Mouse (Mus musculus) monocyte, adult 2 months (primary cell): ENCODE data around the gene Hspb8.
"Not testable (repeated sequence)": the region's sequence is repeated elsewhere in the genome, so short reads cannot be mapped to it uniquely, and the experiment has no call there.

ENCODE experiments used
- DNase-seq, 2 experiments: peaks; one replicate each; pipeline ENCODE4 v3.0.0; 2022; ENCODE audit warnings: low spot score in 2 of 2, low read depth in 1 of 2

The Hspb8 gene

DNA sequence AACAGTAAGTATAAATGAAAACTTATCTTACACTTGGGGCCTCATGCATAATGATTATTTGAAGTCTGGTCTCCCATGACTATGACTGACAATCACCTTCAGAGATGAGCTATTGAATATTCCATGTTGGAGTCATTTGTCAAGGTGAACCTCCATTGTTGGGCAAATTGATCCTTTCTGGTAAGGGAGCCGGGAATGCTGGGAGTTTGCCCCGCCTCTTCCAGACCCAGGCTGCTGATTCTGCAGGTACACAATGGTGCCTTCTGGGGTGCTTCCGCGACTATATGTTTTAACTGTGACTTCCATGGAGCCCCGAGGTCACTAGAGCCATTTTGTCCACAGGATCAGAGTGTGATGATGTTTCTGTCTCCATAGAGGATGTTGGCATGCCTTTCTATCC is 26.6 kb downstream of the Hspb8 start:
- DNase-seq, result no peak

DNA sequence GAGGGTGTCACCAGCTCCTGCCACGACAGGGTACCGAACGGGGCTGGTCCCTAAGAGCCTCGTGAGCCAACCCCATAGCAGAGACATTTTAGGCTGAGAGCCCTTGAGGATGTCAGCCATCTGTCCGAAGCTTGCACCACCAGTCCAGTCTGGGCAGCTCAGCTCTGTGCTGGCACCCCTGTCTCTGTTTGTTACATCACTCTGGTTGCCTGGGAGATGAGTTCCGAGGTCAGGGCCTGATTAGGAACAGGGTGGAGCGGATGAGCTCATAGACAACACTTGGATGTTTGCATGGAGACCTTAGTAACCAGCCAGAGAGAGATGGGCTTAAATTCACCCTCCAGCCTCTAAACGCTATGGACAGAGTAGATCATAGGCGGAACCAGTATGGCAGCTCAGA is 30.1 kb downstream of the Hspb8 start:
- DNase-seq, result no peak

- DNase-seq, result no peak
Measured at GRCm38 (mm10) chr5:116389856-116390542, 32.7 kb downstream of the Hspb8 start.

GRCm38 (mm10) chr5:116389321-116389720 is 33.3 kb downstream of the Hspb8 start:
- no peak for DNase-seq

GRCm38 (mm10) chr5:116387302-116387935 is 35.2 kb downstream of the Hspb8 start:
- no peak for DNase-seq

GRCm38 (mm10) chr5:116386020-116386419 is 36.6 kb downstream of the Hspb8 start:
- DNase-seq, result no peak

DNA sequence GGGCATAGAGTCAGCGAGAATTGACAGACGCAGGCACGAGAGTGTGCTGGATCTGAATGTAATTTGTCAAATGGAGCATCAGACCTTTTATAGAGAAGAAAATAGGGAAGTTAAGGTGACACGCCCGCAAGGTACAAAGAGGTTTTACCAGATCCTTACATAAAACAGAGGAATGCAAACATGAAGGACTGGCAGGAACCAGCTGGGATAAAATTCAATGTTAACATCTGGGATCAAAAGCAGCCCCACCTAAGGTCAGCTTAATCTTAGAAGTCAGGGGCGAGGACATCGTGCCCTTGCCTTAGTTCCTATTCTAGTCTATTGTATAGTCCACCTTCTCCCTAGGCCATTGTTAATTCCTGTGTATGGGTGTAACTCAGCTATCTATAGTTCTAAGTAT is 40.0 kb downstream of the Hspb8 start:
- not testable (repeated sequence) for DNase-seq

DNA sequence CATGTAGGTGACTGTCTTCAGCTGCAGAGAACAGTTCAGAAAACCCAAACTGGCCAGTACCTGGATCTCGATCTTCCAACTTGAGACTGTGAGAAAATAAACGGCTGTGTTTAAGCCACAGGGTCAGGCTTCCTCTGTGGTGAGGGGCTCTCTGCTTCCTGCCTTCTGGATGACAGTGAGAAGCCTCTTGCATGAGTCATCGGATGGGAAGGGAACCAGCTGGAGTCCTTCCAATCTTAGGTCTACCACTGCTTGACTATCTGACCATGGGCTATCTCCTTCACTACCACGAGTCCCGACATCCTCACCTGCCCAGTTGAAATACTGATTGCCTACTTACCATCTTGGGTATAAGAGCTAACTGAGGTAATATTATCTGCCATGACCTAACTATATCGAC is 40.9 kb downstream of the Hspb8 start:
- DNase-seq, result no peak

GRCm38 (mm10) chr5:116381217-116381616 is 41.4 kb downstream of the Hspb8 start:
- no peak for DNase-seq

DNA sequence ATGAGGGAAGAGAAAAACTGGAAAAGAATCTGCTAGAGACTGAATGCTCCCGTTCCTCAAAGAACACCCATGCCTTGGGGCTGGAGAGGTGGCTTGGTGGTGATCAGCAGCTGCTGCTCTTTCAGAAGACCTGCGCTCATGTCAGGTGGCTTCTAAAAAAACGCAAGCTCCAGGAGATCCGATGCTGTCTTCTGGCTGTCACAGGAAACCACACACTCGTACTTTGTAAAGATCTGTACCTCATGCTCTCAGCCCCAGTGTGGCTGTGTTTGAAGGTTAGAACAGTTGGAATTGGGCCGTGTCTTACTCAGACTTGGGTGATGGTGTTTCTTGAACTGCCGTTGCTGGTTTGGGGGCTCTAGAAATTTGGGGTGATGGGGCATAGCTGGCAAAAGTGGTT is 42.3 kb downstream of the Hspb8 start:
- no peak for DNase-seq

DNA sequence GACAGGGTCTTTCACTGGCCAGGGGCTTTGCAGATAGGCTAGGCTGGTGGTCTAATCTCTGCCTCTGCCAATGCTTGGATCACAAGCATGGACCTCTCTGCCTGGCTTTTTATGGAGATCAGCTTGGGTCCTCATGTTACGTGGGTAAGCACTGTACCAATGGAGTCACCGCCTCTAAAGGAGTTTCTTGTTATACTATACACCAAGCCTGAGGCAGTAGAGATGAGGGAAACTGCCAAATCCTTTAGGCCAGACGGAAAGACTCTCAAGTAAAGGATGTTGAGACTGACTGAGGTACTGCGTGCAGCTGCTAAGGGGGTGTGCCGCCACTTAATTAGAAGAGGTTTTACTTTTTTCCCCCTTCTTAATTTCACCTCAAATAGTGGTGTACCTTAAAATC is 43.8 kb downstream of the Hspb8 start:
- DNase-seq, result no peak

- no peak for DNase-seq
Measured at GRCm38 (mm10) chr5:116367923-116368322, 54.7 kb downstream of the Hspb8 start.

DNA sequence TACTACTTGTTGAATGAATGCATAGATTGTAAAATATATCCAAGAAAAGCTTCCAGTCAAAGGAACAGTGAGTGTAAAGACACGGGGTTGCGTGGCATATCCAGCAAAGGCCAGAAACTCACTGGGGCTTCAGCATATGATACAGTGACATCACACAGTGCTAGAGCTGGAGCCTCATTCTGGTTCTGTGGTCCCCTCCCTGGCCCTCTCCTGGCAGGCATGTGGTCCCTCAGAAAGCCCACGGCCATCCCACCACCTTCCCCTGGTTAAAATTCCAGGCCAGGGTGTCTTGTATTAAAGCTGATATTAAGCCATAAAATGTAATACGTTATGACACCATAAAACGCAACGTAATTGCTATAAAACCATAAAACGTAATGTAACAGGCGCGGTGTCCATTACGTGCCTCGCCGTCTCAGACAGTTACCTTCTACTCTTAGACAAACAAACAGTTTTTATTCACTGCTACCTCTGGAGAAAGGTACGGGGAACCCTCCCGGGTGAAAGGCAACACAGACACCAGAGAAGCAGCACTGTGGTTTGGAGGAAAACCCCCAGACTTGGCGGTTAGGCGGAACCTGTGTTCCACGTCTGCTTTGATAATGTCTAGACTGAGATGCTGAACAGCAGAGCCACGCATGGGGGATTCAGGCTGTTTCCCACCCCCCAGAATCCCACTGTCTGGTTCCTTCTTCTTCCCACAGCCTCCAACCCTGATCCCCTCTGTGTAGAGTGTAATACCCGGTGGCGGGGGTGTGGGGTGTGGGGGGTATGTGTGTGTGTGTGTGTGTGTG is 55.6 kb downstream of the Hspb8 start:
- no peak for DNase-seq

GRCm38 (mm10) chr5:116361342-116361741 is 61.3 kb downstream of the Hspb8 start:
- DNase-seq, result no peak

- DNase-seq, result no peak
Measured at GRCm38 (mm10) chr5:116360751-116361150, 61.9 kb downstream of the Hspb8 start.
